Mouse (Mus musculus) cerebellum, adult 2 months (tissue): Measurements from ENCODE around the gene Stambp. TPM values are rescaled to one million over a fixed set of nuclear protein-coding genes. Genes with fewer than 3 reads are reported as not detected.
A peak's percentile ranks its signal among the peaks of the same experiment; 100 is the strongest.

ENCODE experiments used
- DNase-seq, 2 experiments: peaks; one replicate each; pipeline ENCODE4 v3.0.0; 2021
- H3K27ac ChIP-seq: fragments of 200-500 bp; 2 replicates; pipeline ENCODE4 v1.5.1; 2012; ENCODE audit warnings: low read length, control low read depth, inconsistent platforms; ENCODE audit not compliant: insufficient read depth
- H3K27me3 ChIP-seq: fragments of 200-500 bp; 2 replicates; pipeline ENCODE4 v1.6.1; 2012; ENCODE audit warnings: inconsistent platforms, mild to moderate bottlenecking, low read length, moderate library complexity; ENCODE audit not compliant: control insufficient read depth, insufficient read depth
- H3K4me1 ChIP-seq: fragments of 200-500 bp; 2 replicates; pipeline ENCODE4 v1.6.1; 2011; ENCODE audit warnings: low read length; ENCODE audit not compliant: control insufficient read depth, insufficient read depth
- H3K4me3 ChIP-seq: fragments of 200-500 bp; replicated peaks from 2 replicates; pipeline ENCODE3; 2011; ENCODE audit warnings: mild to moderate bottlenecking, low read depth, low read length, control low read depth; ENCODE audit not compliant: insufficient read depth
- CTCF ChIP-seq: fragments of 200-500 bp; IDR thresholded peaks from 2 replicates; pipeline ENCODE4 v1.5.1; 2011; ENCODE audit warnings: low read depth, mild to moderate bottlenecking, control low read depth, low read length, moderate library complexity, borderline replicate concordance; ENCODE audit not compliant: insufficient read depth
- POLR2A ChIP-seq: fragments of 200-500 bp; IDR thresholded peaks from 2 replicates; pipeline ENCODE4 v1.6.1; 2011; ENCODE audit warnings: low read length, control low read depth, borderline replicate concordance; ENCODE audit not compliant: insufficient read depth
- WGBS: fragments of 180-500 bp; shearing (Covaris S2); methylation state at CpG from one replicate; pipeline ENCODE4 v1.1.7; 2018; 5-methylcytosine and 5-hydroxymethylcytosine counted together
- polyA plus RNA-seq: library from polyadenylated mRNA; depleted of rRNA; stranded (reverse); fragments of >200 nt; gene quantifications from 2 replicates; pipeline ENCODE4 v1.2.3, GENCODE M21; 2012

Stambp gene
- polyA plus RNA-seq, 1 experiment = 39.0 TPM

DNA sequence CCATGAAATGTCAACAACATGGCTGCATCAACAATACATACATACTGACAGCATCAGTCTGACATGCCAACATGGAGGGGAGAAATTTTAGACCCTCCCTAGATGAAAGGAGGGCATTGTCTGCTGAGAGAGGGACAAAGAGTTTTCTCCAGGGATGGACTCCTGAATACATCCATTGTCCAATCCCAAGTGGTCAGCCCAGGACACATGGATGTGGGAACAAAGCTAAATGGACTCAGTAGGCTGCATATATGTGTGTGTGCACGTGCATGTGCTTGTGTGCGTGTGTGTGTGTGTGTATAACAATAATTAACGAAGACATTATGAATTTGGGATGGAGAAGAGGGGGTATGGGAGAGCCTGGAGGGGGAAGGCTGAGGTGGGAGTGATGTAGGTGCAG lies 26.8 kb downstream of the Stambp start:
- H3K4me3 ChIP-seq = no peak overlapping the region
- TF ChIP-seq CTCF (no peak), POLR2A (no peak)
- DNase-seq = no peak
- H3K4me1 ChIP-seq = peaks cover 17% of the 10 kb centered on the region
- WGBS = 78% methylated on average over 3 of the region's 3 CpGs
- no peaks in the 10 kb centered on the region for H3K27me3 ChIP-seq
- H3K27ac ChIP-seq = peak overlapping the region; percentile 61; the same call in 1 of the 2 replicates

DNA sequence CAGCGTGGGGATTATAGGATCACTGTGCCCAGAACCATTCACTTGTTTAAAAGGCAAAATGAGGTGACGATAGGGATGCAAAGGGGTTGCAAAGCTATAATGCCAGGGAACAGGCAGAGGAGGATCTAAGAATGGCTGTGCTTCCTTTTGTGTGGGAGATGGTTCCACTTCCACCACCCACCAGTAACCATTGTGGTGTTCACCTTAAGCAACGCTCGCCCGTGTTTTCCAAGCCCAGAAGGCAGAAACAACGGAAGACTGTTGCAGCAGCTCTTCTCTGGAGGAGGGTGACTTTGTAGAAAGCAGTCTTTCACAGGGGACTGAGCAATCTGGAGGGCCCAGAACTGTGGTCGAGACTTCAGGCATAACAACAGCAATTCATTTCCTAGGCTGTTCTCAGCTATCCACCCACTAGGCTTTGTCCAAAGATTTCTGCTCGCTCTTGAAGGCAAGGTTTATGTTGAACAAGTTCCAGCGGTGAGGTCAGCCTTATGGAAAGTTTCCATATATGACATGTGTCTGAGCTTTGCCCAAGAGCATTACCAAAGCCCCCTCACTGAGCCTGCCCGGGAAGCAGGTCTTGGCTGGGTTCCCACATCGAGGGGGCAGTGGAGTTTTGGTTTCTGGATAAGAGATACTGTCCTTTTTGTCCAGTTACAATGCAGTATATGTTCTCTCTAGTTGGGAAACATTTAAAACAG lies 30.6 kb downstream of the Stambp start:
- 28% methylated on average over 11 of the region's 11 CpGs for WGBS
- TF ChIP-seq CTCF = no peak
- TF ChIP-seq POLR2A = no peak
- Histone ChIP-seq H3K4me1 (peaks cover 20% of the 10 kb centered on the region), H3K27ac (peak overlapping the region; percentile 46), H3K27me3 (no peaks in the 10 kb centered on the region), H3K4me3 (no peak overlapping the region)
- DNase-seq = peak; percentile 47 to 67

DNA sequence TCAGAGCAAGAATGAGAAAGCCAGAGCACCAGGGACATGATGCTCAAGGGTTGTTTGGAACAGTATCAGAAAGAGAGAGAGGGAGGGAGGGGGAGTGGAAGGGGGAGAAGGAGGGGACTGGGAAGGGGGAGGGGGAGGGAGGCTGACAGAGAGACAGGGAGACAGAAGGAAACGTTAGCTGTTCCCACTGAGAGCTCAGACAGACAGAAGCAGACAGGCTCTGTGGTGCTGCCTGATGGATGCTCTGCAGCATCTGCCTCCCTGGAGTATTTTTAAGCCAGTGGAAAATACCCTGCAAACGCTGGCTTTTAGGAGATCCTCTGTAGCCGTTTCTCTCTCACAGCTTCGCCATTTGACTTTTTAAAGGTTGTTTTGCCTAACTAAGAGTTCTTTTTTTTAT lies 32.5 kb downstream of the Stambp start:
- no peak for DNase-seq
- Histone ChIP-seq H3K27ac (no peak overlapping the region; the same call in 1 of the 2 replicates), H3K4me1 (peaks cover 20% of the 10 kb centered on the region), H3K4me3 (no peak overlapping the region), H3K27me3 (no peaks in the 10 kb centered on the region)
- 37% methylated on average over 4 of the region's 4 CpGs for WGBS
- TF ChIP-seq POLR2A (no peak), CTCF (no peak)

DNA sequence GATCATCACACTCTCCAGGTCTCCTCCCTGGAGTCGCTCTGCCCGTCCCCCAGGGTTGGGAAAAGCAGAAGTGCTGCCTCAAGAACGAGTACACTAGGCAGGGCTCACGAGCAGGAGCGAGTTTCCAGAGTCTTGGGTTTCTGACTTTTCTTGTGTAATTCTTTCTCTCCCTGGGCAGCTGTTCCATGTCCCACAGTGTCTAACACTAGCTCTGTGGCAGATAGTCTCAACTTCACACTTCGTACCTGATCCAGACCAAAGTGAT lies 35.8 kb downstream of the Stambp start:
- no peaks in the 10 kb centered on the region for H3K27me3 ChIP-seq
- no peak overlapping the region for H3K4me3 ChIP-seq
- no peak for DNase-seq
- 78% methylated on average over 6 of the region's 6 CpGs for WGBS
- H3K4me1 ChIP-seq = peaks cover 24% of the 10 kb centered on the region
- no peak overlapping the region for H3K27ac ChIP-seq
- no peak for TF ChIP-seq POLR2A
- no peak for TF ChIP-seq CTCF

DNA sequence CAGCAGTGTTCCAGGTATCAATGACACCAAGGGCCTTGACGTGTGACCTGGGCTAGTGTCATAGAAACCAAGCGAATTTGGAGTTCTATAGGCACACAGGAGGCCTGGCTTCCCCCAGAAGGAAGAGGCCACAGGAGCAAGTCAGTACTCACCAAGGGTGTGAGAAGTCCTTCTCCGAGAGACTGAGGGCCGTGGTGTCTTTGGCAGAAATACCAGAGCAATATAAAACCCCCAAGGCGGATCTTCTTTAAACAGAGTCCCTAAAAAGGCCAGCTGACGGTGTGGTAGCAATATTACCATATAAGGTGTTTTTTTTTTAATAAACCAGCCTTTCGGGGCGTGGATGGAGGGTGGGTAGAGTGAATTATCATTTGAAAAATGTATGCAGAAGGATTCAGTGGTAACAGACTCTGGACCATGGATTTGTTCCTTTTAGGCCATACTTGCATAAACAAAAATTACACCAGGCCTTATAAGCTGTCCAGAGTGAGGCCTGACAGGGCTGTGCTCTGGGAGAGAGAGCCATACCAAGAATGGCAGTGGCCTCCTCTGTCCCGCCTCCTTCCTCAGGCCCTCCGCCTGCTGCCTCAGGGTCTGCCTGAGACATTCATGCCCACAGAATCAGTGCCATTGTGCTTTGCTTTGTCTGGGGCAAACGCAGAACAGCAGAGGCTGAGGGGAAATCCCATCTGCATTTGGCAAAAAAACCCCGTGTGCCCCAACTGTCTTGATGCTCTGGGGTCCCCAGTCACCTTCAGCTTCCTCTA lies 36.3 kb downstream of the Stambp start, which contains the start of gene Actg2:
TSS of gene Actg2 (minus strand) at position 238 of the 767 bp plus-strand sequence.
- Histone ChIP-seq H3K4me1 (peaks cover 23% of the 10 kb centered on the region), H3K27ac (no peak within 1 kb of the TSS), H3K4me3 (no peak within 1 kb of the TSS), H3K27me3 (no peaks in the 10 kb centered on the region)
- TF ChIP-seq POLR2A = no peak
- no peak for TF ChIP-seq CTCF
- WGBS = 81% methylated on average over 12 of the region's 12 CpGs
- no peak for DNase-seq

DNA sequence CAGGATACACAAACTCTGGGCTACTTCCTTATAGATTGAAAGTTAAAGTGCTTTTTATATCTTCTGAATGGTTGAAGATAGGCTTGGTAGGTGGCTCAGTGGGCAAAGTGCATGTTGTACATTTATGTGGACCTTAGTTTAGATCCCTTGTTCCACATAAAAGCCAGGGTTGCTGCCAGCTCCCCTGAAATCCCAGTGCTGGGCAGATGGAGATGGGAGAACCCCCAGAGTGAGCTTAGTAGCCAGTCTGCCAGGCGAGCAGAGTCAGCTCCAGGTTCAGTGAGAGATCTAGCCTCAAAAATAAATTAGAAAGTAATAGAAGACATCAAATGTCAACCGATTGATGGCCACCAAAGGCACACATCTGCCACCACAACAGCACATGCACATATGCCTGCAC lies 39.9 kb downstream of the Stambp start:
- TF ChIP-seq POLR2A (no peak), CTCF (no peak)
- H3K27me3 ChIP-seq = no peaks in the 10 kb centered on the region
- WGBS = 24% methylated on average over 2 of the region's 2 CpGs
- H3K4me3 ChIP-seq = no peak overlapping the region
- peak overlapping the region; percentile 83 for H3K27ac ChIP-seq
- DNase-seq = peak; percentile 73 to 85
- peaks cover 20% of the 10 kb centered on the region for H3K4me1 ChIP-seq

DNA sequence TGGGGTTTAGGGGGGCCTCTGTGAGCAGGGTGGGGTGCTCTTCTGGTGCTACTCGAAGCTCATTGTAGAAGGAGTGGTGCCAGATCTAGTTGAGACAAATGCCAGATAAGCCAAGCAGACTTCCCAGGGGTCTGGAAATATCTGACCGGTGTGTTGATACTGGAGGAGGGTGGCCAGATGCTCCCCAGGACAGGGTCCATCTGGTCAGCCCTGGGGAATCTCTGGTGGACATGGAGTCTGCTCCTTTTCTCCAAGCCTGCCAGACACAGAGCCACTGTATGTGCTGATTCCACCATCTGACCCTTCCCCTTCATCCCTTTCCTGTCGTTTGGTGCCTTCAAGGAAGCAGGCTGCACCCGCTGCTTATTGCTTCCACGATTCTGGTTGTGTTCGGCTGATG lies 49.3 kb downstream of the Stambp start:
- 12% methylated on average over 6 of the region's 6 CpGs for WGBS
- DNase-seq = peak; percentile 50 to 52
- TF ChIP-seq POLR2A (no peak), CTCF (no peak)

DNA sequence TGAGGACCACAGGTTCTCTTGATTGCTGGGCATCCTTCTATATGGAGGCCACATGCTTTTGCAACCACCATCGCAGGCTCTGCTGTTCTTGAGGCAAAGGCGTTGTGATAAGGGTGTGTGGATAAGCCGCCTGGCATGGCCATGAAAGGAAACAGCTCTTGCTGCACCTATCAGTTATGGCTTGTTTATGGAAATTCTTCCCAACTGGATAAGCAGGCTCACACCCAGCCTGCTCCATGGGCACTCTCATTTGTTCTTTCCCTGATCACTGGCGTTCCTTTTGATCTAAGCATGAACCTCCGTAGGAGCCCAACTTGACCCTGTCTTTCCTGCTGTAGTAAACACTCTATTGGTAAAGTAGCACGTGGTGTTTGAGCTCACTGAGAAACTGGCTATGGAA lies 50.7 kb downstream of the Stambp start:
- 81% methylated on average over 6 of the region's 6 CpGs for WGBS
- Histone ChIP-seq H3K27ac (no peak overlapping the region), H3K27me3 (no peaks in the 10 kb centered on the region), H3K4me1 (peaks cover 14% of the 10 kb centered on the region), H3K4me3 (no peak overlapping the region)
- TF ChIP-seq CTCF = no peak
- TF ChIP-seq POLR2A = no peak
- DNase-seq = no peak

More for the DNA sequence above, 49.3 kb downstream of the Stambp start:
- Histone ChIP-seq H3K4me3 (no peak overlapping the region), H3K27ac (peak overlapping the region; percentile 12), H3K27me3 (no peaks in the 10 kb centered on the region), H3K4me1 (peaks cover 14% of the 10 kb centered on the region)
